Mouse (Mus musculus) G1E (cell line): Measurements from ENCODE around the gene Eif2ak3.

Experiments used
- CTCF ChIP-seq: IDR thresholded peaks from 2 replicates; pipeline ENCODE4 v1.5.1; 2012; ENCODE audit warnings: low read depth, low read length, inconsistent platforms, mixed read lengths
- GATA1 ChIP-seq: IDR thresholded peaks from 2 replicates; pipeline ENCODE4 v1.6.1; 2012; ENCODE audit warnings: borderline replicate concordance, low read length, inconsistent platforms, mixed read lengths
- GATA2 ChIP-seq: IDR thresholded peaks from 2 replicates; pipeline ENCODE4 v1.6.1; 2012; ENCODE audit warnings: low read depth, low read length, inconsistent platforms, borderline replicate concordance
- POLR2AphosphoS5 ChIP-seq: IDR thresholded peaks from 2 replicates; pipeline ENCODE4 v1.6.1; 2012; ENCODE audit warnings: low read depth, low read length, inconsistent platforms; ENCODE audit not compliant: insufficient replicate concordance
- TAL1 ChIP-seq: conservative IDR thresholded peaks from 2 replicates; pipeline ENCODE4 v1.6.1; 2012; ENCODE audit warnings: low read depth, low read length, inconsistent platforms, mixed read lengths

DNA sequence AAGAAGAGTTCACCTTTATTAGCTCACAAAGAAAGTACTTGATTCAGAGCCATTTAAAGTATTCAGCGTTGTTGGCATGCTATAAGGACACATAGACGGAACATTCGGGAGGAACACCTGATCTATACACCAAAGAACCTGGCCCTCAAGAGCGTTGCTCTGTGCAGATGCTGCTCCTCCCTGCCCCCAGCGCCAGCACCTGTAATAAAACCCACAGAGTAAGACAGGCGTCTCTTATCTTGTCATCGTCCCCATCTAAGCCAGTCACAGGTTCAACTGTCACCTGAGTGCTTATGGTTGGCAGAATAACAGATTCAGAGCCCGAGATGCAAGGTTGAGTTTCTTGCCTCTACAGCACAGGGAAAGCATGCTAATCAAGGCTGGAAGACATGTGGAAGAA, 28.8 kb upstream of the Eif2ak3 start:
- TF ChIP-seq CTCF (no peak), TAL1 (no peak), GATA1 (no peak), POLR2AphosphoS5 (no peak), GATA2 (no peak)
